Mouse (Mus musculus) thymus, adult 18-20 months (tissue): ENCODE data around the gene Gtf3c6.

Experiments used
- DNase-seq, 2 experiments: peaks; one replicate each; pipeline ENCODE4 v3.0.0; 2022; ENCODE audit warnings: mixed read lengths in 2 of 2

The Gtf3c6 gene

DNA sequence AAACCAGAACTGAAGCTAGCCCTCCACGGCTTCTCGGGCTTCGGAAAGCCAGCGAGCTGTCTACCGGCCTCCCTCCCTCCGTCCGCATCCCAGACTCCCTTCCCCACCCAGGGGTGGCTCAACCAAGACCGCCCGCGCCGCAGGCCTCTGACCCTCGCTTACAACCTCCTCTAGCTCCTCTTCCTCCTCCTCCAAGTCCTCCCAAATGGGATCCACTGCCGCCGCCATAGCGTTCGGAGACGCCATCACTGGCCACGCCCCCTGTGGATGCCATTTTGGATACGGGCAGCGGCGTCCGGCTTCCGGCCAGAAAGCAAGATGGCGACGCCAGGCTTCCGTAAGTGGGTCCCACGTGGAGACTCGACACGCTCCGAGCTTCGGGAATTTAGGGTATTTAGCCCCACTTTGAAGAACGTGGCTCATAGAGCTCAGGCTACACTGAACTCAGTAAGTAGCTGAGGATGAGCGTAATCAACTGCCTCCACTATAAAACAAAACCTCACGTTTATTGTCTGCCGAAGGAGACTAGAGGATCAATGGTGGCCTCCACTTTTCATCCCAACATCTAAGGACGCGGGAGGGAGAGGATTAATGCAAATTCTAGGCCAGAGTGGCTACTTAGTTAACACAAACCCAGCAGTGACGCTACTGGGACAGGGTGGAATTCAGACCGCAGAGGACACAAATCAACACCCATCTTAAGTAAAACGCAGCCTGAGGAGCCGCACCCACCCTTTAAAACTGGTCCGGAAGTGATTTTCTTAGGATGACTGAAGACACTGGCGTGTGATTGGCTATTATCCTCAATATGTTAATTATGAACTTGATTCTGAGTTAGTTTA, at the start of gene Gtf3c6:
Gtf3c6 (minus strand) TSS at position 695 of the 842 bp plus-strand sequence.
- peak; percentile 84 to 89 for DNase-seq

DNA sequence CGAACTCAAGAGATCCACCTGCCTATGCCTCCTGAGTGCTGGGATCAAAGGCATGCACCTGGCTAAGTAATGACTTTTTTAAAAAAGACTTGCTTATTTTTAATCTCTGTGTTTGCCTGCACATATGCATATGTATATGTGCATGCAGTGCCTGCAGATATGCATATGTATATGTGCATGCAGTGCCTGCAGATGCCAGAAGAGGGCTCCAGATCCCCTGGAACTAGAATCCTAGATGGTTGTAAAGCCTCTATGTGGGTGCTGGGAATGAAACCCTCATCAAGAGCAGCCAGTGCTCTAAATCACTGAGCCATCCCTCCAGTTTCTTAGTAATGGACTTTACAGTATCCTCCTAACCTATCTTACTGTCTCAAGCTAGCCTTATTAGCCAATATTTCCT, 48.1 kb upstream of the Gtf3c6 start:
- DNase-seq, result no peak

DNA sequence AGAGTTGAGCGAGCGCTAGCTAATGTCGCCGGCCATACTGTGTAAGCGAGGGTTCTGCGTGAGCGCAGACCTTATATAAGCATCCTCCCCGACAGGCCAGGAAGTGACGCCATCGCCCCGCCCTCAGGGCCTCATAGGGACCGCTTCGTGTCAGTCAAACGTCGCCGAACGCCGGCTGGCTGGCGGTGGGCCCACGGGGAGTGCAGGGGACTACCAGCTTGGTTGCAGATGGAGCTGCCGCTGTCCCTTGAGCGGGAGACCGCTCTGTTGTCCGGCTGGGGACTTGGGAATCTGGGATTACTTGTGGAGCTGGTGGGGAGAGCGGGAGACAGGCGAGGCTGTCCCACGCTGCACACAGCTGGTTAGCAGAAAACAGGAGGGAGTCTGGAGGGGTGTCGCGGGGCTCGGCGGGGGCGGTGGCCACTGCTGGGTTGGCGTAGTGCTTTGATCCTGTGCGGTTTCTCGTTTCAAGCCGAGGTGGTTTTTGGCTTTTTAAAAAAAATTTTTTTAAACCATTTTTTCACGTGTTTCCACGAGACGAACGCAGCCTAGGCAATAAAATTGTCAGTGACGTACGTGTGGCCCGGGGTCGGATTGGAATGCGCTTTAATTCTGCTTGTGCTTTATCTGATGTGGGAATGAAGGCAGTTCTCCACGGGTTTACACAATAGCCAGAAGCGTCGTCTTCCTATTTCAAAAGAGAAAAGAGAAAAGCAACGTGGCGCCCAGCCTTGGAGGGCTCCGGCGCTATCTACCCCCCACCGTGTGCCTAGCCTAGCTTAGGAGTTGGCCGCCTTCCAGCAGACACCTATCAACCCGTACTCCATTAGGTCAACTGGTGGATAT, 44.5 kb upstream of the Gtf3c6 start, which contains the start of gene Amd1:
Amd1 (minus strand) TSS at position 47 of the 846 bp plus-strand sequence.
- DNase-seq, result peak; percentile 98 to 99

DNA sequence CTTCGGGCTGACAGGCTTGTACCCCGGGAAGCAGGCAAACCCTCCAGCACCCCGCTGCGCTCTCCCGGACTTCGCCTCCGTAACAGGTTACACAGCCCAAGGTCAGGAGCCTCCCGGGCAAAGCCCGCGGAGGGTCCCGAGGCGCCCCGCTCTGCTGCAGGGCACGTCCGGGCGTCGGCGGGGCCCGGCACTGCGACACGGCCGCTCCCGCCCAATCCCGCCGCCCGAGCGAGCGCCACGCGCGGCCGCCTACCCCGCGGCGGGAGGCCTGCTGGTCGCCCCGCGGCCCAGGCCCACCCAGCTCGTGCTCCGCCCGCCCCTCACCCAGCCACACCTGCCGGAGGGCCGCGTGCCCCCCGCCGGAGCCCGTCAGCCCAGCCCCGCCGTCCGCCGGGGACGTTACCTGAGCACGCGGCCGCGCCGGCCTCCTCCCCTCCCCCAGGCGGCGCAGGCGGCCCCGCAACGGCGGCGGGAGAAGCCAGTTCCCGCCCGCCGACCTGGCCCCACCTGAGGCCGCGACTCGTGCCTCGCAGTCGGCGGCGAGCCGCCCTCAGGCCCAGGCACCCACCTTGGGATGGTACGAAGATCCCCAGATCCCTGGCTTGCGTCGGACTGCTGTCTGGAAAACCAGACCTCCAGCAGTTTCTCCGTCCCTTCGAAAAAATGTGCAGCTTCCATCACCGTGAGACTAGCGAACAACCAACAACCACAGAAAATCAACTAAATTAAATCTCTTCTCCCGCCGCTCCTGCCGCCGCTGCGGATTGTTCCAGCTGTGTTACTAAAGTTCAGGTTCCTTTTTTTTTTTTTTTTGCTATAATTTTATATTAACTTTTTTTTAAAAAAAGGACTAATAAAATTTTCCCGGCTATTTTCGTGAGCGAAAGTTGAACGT, 43.5 kb upstream of the Gtf3c6 start:
- DNase-seq, result peak; percentile 35

DNA sequence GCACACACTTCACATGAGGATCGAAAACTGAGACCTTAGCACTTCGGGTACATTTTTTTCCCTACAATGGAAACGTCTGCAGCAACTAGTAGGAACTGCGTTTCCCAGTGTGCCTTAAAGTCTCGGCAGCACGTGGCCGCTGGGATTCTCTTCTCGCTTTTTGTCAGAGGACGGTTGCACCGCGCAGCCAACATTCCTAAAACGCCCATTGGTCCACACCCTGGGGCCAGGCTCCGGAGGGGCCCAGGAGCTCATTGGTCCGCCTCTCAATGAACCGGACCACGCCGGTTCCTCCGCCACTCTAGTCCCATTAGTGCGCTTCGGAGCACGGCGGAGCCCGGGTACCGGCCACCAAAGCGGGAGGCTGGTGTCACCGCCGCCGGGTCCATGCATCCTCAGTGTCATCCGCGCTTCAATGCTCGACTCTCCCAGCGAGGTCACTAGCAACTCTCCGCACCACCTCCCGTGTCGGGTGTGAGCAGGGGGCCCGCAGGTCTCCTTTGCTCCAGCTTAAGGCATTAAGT, 42.8 kb upstream of the Gtf3c6 start:
- DNase-seq, result peak; percentile 30 to 32

DNA sequence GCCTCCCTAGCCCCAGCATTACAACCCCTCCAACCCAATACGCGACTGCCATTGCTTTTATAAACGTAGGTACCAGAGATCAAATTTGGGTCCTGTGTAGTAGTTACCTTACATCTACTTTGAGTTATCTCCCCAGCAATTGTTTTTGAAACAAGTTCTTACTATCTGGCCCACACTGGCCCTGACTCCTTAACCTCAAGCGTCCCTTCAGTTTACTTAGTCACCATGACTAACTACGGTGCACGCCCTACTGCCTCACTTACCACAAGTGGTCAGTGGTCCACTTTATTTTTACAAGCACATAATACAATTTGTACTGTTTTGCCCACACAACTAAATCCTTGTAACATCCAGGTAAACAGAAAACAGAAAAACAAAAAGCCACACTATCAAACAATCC, 34.7 kb upstream of the Gtf3c6 start:
- DNase-seq, result no peak

DNA sequence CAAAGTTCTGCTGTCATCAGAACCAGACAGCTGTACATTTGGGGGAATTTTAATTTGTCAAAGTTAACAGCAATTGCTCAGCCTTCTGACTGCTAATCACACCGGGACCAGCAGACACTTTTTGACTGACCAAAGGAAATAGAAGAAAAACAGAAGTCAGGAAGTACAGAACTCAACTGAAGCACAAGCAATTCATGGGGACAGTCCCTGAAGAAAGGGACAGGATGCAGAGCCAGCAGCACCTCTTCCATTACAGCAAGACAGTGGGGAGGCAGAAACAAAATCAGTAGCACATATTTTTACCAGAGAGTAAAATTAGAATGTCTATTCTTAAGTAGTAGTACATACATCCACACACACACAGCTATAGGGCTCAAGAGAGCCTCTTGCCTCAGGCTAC, 28.9 kb upstream of the Gtf3c6 start:
- DNase-seq, result no peak

DNA sequence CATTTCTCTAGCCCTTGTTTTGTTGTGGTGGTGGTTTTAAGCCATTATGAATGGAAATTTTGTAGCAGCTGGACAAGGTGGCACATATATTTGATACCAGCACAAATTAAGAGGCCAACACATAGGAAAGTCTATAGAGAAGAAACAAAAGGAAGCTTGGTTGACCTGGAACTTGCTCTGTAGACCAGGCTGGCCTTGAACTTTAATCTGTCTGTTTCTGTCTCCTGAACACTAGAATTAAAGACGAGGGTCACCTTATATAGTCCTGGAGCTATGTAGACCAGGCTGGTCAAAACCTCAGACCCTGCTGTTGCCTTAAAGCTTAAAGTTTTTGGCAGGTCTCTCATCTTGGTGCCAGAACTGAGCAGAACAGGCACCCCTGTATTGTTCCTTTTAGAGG, 27.7 kb upstream of the Gtf3c6 start:
- no peak for DNase-seq

DNA sequence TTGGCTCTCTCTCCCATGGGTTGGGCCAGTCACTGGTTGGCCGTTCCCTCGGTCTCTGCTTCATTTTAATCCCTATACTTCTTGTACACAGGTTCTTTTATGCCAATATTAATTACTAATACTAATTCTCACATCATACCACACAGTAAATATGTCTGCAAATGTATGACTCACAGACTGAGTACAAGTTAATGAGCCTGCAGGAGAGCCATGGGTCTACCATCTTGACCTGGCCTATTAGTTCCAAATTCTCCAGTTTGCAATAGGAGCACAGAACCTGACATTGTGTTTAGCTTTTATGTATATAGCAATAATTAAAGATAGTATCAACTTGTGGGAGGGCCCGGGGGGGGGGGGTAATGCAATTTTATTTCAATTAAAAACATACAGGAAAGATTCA, 27.1 kb upstream of the Gtf3c6 start:
- DNase-seq, result no peak

DNA sequence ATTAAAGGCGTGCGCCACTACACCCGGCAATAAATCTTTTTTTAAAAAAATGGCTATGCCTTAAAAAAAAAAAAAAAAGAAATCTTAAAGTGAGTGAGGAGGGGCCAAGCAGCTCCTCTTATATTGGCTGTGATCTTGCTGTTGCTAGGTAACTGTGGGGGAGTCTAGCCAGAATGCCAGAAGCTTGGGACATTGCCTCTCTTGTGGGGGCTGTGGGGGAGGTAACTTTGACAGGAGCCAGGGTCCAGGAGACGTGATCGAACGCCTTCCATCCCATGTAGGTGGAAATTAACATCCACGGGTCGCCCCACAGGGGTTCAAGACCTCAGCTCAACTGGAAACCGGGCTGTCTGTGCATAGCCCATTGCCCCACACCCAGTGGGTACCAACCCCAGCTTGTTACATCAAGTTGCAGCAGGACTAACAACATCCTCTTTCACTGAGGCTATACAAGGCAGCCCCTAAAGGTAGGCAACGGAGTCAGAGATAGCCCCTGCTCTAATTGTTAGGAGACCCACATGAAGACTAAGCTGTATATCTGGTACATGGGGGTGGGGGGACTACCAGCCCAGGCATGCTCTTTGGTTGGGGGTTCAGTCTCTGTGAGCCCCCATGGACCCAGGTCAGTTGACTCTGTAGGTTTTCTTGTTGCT, 26.4 kb upstream of the Gtf3c6 start:
- no peak for DNase-seq

DNA sequence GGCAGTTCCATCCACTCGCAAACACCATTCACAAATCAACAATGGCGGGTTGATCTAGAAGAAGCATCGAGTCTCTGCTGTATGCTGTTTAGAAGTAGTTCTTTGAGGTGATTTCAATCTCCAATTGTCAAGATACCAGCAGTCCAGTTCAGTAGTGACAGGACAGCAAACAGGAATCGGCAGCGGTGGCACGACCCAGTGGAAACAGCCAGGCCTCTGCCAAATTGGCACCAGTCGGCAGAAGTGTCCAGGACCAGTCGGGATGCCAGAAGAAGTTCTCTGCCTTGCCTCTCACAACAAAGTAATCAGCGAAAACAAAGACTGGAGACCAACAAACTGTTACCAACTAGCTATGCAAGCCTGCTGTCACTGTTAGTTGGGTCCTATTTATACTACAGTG, 25.7 kb upstream of the Gtf3c6 start:
- DNase-seq, result no peak

DNA sequence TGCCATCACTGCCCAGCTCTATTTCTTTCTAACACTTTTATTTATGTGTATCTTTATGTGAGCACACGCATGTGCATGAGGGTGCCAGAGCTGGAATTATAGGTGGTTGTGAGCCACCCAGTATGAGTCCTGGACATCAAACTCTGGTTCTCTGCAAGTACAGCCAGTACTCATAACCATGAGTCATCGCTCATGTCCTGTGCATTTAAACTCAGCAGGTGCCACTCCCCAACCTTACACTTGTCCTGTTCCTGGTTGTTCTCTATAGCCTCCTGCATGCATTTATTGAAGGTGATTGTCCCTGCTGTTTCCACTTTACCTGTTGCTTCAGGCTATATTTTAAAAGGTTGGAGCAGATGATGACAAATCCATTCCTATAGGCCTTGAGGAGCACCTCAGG, 23.7 kb upstream of the Gtf3c6 start:
- DNase-seq, result no peak

DNA sequence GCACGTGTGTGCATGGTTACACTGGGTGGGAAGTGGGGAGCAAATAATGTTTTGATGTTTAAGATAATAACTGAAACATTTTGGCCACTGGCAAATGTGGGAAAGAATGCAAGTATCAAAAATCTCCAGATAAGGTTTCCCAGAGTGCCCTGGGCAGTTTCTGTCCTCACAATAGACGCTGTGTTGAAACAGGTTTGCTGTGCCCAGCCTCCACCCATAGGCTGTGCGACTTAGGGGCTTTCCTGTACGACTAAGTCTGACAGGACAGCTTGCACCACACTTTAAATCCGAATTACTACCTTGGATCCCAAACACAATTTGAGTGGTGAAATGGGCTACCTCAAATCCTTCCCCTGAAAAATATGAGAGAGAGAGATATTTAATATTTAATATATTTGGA, 20.4 kb upstream of the Gtf3c6 start:
- no peak for DNase-seq

DNA sequence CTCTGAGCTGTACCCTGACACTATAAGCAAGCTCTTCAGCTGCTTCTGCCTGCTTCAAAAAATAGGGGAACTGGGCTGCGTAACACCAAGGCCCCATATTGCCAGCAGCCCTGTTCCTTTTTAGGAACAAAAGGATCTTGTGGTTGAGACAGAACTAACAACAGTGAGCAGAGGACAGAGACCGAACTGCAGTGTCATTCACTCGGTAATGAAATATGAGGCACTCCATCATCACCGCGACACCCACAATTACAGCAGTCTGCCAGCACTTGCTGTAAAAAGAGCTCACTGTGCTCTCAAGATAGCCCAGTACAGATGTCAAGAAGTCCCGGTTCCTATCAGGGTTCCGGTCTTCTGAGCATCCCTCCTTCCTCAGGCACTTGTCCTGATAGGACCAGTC, 18.1 kb upstream of the Gtf3c6 start:
- no peak for DNase-seq

DNA sequence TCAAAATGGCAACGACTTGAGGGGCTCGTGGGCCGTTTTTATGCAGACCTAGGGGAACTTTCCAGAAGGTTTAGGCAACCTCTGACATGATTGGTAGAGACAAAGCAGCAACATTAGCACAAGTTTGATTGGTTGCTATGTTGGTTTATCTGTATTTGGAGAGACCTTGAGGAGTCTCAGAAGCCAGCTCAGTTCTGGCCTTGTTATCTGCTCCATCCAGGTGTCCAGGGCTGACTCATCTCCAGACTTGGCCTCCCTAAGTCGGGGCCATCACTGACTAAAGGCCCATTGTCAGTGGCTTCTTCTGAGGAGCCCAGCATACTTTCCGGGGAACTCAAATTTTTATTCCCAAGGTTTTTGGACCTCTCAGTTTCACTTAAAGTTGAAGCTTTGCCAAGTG, 16.0 kb upstream of the Gtf3c6 start:
- DNase-seq, result no peak

DNA sequence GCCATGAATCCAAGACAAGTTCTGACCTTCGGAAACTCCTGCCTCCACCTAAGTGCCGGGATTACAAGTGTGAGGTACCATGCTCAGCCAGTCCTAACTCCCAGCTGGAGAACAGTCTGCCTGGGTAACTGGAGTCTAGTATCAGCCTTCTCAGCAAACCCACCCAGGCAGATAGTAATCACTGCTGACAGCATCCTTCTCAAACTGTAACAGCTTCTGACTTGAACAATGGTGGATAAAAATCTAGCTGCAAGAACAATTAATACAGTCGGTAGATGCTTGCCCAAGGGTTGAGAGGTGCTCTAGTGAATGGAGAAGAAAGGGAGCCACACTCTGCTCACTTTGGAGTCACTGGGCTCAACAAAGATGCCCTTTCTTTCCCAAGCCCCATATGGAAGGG, 13.3 kb upstream of the Gtf3c6 start:
- DNase-seq, result no peak

DNA sequence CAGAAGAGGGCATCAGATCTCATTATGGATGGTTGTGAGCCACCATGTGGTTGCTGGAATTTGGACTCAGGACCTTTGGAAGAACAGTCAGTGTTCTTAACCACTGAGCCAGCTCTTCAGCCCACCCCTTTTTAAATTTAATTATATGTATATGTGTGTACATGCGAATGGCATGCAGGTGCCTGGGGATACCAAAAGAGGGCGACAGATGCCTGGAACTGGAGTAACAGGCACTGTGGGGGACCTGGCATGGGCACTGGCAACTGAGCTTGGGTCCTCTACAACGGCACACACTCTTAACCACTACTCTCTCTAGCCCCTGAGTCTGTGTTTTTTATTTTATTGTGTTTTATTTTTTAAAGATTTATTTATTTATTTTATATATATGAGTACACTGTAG, 7.0 kb upstream of the Gtf3c6 start:
- no peak for DNase-seq

DNA sequence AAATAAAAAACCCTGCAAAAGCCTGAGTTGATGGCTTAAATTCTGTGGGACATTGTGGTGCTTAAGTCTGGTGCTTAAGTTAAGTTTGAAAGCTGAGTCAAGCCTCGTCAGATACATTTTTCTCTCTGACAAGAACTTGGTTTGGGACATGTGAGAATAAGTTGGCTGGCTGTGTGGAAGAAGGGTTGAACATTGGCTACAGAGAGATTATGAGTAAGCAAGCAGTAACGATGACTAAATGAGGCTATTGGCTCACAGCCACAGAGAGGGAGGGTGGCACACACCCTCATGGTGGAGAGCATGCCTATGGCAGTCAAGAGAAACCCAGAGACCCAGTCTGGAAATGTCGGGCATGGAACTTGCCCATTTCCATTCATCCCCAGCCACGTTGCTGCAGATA, 5.8 kb upstream of the Gtf3c6 start:
- no peak for DNase-seq

DNA sequence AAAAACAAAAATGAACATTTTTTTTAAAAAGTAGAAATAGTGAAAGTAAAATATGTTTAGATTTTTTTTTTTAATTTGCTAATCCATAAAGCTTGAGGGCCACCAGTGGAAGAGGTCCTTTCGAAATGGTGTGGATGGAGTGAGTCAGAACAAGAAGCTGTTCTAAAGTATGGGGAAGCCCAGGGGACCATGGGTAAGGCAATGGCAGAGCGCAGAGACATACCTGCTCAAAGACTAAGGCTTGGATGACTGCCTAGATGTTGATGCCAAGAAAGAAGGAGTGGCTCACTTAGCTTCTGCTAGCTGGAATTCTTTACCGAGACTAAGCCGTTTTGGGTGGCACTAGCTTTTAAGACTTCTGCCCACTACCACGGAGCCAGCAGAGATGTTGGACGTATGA, 4.3 kb upstream of the Gtf3c6 start:
- DNase-seq, result no peak

DNA sequence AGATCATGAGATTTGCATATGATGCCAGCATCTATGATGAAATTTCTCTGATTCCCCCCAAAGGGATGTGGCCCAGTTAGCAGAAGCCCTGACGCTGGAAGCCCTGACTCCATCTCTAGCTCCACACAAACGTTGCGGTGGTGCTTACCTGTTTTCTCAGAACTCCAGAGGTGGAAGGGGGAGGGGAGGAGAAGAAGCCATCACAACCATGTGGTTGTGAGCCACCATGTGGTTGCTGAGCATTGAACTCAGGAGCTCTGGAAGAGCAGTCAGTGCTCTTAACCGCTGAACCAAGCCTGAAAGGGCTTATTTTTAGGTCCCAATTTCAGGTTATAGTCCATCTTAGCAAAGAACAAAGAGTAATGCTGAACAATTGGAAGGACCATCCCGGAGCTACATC, 2.4 kb upstream of the Gtf3c6 start:
- no peak for DNase-seq

DNA sequence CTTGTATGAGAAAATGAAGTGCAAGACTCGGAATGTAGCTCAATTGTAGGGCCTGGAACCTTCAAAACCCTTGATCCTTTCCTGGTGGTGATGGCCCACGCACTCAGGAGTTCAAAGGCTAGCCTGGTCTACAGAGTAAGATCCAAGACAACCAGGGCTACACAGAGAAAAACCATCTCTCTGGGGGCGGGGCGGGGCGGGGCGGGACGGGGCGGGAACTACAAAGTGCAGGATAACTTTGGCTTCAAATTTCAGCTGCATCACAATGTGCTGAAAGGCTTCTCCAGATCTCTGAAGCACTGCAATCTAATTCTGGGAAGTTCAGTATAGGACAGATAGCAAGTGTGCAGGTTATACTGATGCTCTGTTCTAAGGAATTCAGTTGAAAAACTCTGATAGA, 1.6 kb upstream of the Gtf3c6 start:
- DNase-seq, result no peak

DNA sequence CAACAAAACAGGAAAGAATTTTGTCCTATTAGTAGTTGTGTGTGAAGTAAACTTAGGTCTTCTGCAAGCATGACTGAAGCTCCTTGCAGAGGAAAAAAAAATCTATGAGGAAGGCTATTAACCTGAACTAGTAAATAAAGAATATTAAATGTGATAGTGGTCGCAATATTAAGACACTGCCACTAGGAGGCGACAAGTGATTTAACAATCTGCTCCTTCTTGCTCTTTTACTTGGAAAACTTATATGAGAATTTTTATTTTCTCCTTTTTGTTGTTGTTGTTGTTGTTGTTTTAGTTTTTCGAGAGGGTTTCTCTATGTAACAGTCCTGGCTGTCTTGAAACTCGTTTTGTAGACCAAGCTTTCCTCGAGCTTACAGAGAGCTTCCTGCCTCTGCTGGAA, 1.1 kb upstream of the Gtf3c6 start:
- DNase-seq, result no peak
